Mouse (Mus musculus): ENCODE results near the gene Arfgap3. TPM values are rescaled to one million over a fixed set of nuclear protein-coding genes. Genes with fewer than 3 reads are reported as not detected.
"Not testable (repeated sequence)": the region's sequence is repeated elsewhere in the genome, so short reads cannot be mapped to it uniquely, and the experiment has no call there.

The Arfgap3 gene
- polyA plus RNA-seq, 1 experiment from 2014 or later: 39.6 TPM

- Histone ChIP-seq H3K9ac (replicated peaks) (no peak overlapping the region), H3K4me3 (no peak overlapping the region), H3K27ac (replicated peaks) (no peak overlapping the region), H3K27me3 (no peaks in the 10 kb centered on the region), H3K4me1 (no peaks in the 10 kb centered on the region), H3K4me2 (replicated peaks) (no peak overlapping the region), H3K9me3 (no peaks in the 10 kb centered on the region), H3K36me3 (peaks cover 21% of the 10 kb centered on the region)
- no peak for ATAC-seq (replicated peaks)
- WGBS: 88% methylated on average over 6 of the region's 6 CpGs
These were observed 11.1 kb downstream of the Arfgap3 start for GRCm38 (mm10) chr15:83338908-83339307.

GRCm38 (mm10) chr15:83337903-83338870 lies 11.9 kb downstream of the Arfgap3 start:
- H3K36me3 ChIP-seq: peaks cover 28% of the 10 kb centered on the region
- H3K4me3 ChIP-seq: no peak overlapping the region
- H3K9ac ChIP-seq (replicated peaks): no peak overlapping the region
- no peaks in the 10 kb centered on the region for H3K9me3 ChIP-seq
- no peak overlapping the region for H3K27ac ChIP-seq (replicated peaks)
- H3K4me1 ChIP-seq: no peaks in the 10 kb centered on the region
- ATAC-seq (replicated peaks): no peak
- 76% methylated on average over 8 of the region's 8 CpGs for WGBS
- no peaks in the 10 kb centered on the region for H3K27me3 ChIP-seq
- H3K4me2 ChIP-seq (replicated peaks): no peak overlapping the region

- Histone ChIP-seq H3K9me3 (no peaks in the 10 kb centered on the region), H3K27me3 (no peaks in the 10 kb centered on the region), H3K9ac (replicated peaks) (no peak overlapping the region), H3K4me2 (replicated peaks) (no peak overlapping the region), H3K4me1 (no peaks in the 10 kb centered on the region), H3K4me3 (no peak overlapping the region), H3K27ac (replicated peaks) (no peak overlapping the region), H3K36me3 (peaks cover 37% of the 10 kb centered on the region)
- no peak for ATAC-seq (replicated peaks)
- 86% methylated on average over 3 of the region's 3 CpGs for WGBS
These were observed 17.7 kb downstream of the Arfgap3 start for GRCm38 (mm10) chr15:83332373-83332772.

- no peaks in the 10 kb centered on the region for H3K27me3 ChIP-seq
- H3K27ac ChIP-seq (replicated peaks): no peak overlapping the region
- no peak for ATAC-seq (replicated peaks)
- H3K4me2 ChIP-seq (replicated peaks): no peak overlapping the region
- 91% methylated on average over 5 of the region's 5 CpGs for WGBS
- peaks cover 38% of the 10 kb centered on the region for H3K36me3 ChIP-seq
- H3K9me3 ChIP-seq: no peaks in the 10 kb centered on the region
- H3K9ac ChIP-seq (replicated peaks): no peak overlapping the region
- no peaks in the 10 kb centered on the region for H3K4me1 ChIP-seq
- no peak overlapping the region for H3K4me3 ChIP-seq
These were observed 21.1 kb downstream of the Arfgap3 start for GRCm38 (mm10) chr15:83328952-83329351.

- WGBS: 90% methylated on average over 2 of the region's 2 CpGs
- peaks cover 52% of the 10 kb centered on the region for H3K36me3 ChIP-seq
- H3K27ac ChIP-seq (replicated peaks): no peak overlapping the region
These were observed 27.0 kb downstream of the Arfgap3 start for GRCm38 (mm10) chr15:83323071-83323470.

GRCm38 (mm10) chr15:83314914-83315313 lies 35.1 kb downstream of the Arfgap3 start:
- no peak overlapping the region for H3K27ac ChIP-seq (replicated peaks)
- H3K9ac ChIP-seq (replicated peaks): no peak overlapping the region
- H3K4me1 ChIP-seq: no peaks in the 10 kb centered on the region
- H3K36me3 ChIP-seq: peaks cover 35% of the 10 kb centered on the region
- ATAC-seq (replicated peaks): no peak
- H3K4me3 ChIP-seq: no peak overlapping the region
- H3K4me2 ChIP-seq (replicated peaks): no peak overlapping the region
- H3K27me3 ChIP-seq: no peaks in the 10 kb centered on the region
- no peaks in the 10 kb centered on the region for H3K9me3 ChIP-seq
- 71% methylated on average over 1 of the region's 1 CpGs for WGBS

More at GRCm38 (mm10) chr15:83323071-83323470, 27.0 kb downstream of the Arfgap3 start:
- no peak for ATAC-seq (replicated peaks)
- no peaks in the 10 kb centered on the region for H3K4me1 ChIP-seq
- no peak overlapping the region for H3K4me2 ChIP-seq (replicated peaks)
- no peak overlapping the region for H3K4me3 ChIP-seq
- no peaks in the 10 kb centered on the region for H3K27me3 ChIP-seq
- no peak overlapping the region for H3K9ac ChIP-seq (replicated peaks)
- no peaks in the 10 kb centered on the region for H3K9me3 ChIP-seq

- WGBS: 89% methylated on average over 5 of the region's 5 CpGs
- Histone ChIP-seq H3K36me3 (peaks cover 49% of the 10 kb centered on the region), H3K4me2 (replicated peaks) (no peak overlapping the region), H3K4me3 (no peak overlapping the region), H3K9me3 (no peaks in the 10 kb centered on the region), H3K9ac (replicated peaks) (no peak overlapping the region), H3K4me1 (no peaks in the 10 kb centered on the region), H3K27ac (replicated peaks) (no peak overlapping the region), H3K27me3 (no peaks in the 10 kb centered on the region)
- ATAC-seq (replicated peaks): no peak
These were observed 40.2 kb downstream of the Arfgap3 start for GRCm38 (mm10) chr15:83309878-83310277.

- not testable (repeated sequence) for H3K27me3 ChIP-seq; H3K4me2 ChIP-seq (replicated peaks); H3K4me1 ChIP-seq; ATAC-seq (replicated peaks); H3K9ac ChIP-seq (replicated peaks); H3K27ac ChIP-seq (replicated peaks); H3K9me3 ChIP-seq; H3K4me3 ChIP-seq
- 92% methylated on average over 1 of the region's 1 CpGs for WGBS
- H3K36me3 ChIP-seq: peaks cover 44% of the 10 kb centered on the region
These were observed 41.3 kb downstream of the Arfgap3 start for GRCm38 (mm10) chr15:83308708-83309107.

GRCm38 (mm10) chr15:83306181-83306580 lies 43.9 kb downstream of the Arfgap3 start:
- no peak overlapping the region for H3K4me2 ChIP-seq (replicated peaks)
- 0 out of 2 replicates have a peak, but pooled peaks cover 5% of the 10 kb centered on the region for H3K4me1 ChIP-seq
- no peak overlapping the region for H3K4me3 ChIP-seq
- peaks cover 35% of the 10 kb centered on the region for H3K36me3 ChIP-seq
- no peaks in the 10 kb centered on the region for H3K9me3 ChIP-seq
- no peak overlapping the region for H3K27ac ChIP-seq (replicated peaks)
- H3K9ac ChIP-seq (replicated peaks): no peak overlapping the region
- no peaks in the 10 kb centered on the region for H3K27me3 ChIP-seq
- no peak for ATAC-seq (replicated peaks)
- WGBS: 90% methylated on average over 12 of the region's 12 CpGs

- no peak overlapping the region for H3K4me3 ChIP-seq
- no peak overlapping the region for H3K9ac ChIP-seq (replicated peaks)
- H3K27me3 ChIP-seq: no peaks in the 10 kb centered on the region
- peaks cover 35% of the 10 kb centered on the region for H3K36me3 ChIP-seq
- no peak overlapping the region for H3K27ac ChIP-seq (replicated peaks)
- 61% methylated on average over 12 of the region's 12 CpGs for WGBS
- H3K9me3 ChIP-seq: no peaks in the 10 kb centered on the region
- 0 out of 2 replicates have a peak, but pooled peaks cover 6% of the 10 kb centered on the region for H3K4me1 ChIP-seq
- ATAC-seq (replicated peaks): no peak
- no peak overlapping the region for H3K4me2 ChIP-seq (replicated peaks)
These were observed 44.7 kb downstream of the Arfgap3 start for GRCm38 (mm10) chr15:83305192-83305921.

GRCm38 (mm10) chr15:83304804-83305191 lies 45.2 kb downstream of the Arfgap3 start:
- no peak for ATAC-seq (replicated peaks)
- H3K36me3 ChIP-seq: peaks cover 30% of the 10 kb centered on the region
- H3K4me2 ChIP-seq (replicated peaks): no peak overlapping the region
- no peak overlapping the region for H3K9ac ChIP-seq (replicated peaks)
- no peak overlapping the region for H3K27ac ChIP-seq (replicated peaks)
- 84% methylated on average over 9 of the region's 9 CpGs for WGBS
- no peak overlapping the region for H3K4me3 ChIP-seq
- no peaks in the 10 kb centered on the region for H3K27me3 ChIP-seq
- H3K9me3 ChIP-seq: no peaks in the 10 kb centered on the region
- 0 out of 2 replicates have a peak, but pooled peaks cover 9% of the 10 kb centered on the region for H3K4me1 ChIP-seq
